ENCODE assay signal across 13 mouse cellular contexts in the genomic region with DNA sequence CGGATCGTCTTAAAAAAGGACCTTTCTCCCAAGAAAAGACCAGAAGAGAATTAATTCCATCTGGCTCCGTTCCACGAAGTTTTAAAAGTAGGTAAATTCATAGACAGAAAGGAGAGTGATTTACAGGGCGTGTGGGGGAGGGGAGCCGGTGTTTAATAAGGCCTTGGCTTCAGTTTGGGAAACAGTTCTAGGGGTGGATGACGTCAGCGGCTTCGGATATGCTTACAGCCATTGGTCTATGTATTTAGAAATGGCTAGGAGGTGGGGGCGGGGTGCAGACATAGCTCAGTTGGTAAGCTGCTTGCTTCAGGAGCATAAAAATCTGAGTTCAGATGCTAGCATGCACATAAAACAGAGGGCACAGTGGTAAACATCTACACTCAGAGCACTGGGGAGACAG.
A peak's percentile ranks its signal among the peaks of the same experiment; 100 is the strongest.
DNase-seq lines count a peak whose midpoint lies in the region; ATAC-seq and TF ChIP-seq lines count a peak whose summit lies in the region.
"Had no signal": no experiment of that assay in that cellular context is flagged by ENCODE, and none has a peak within 500 bp of the region (broad histone marks: within the 10 kb centered on the region; RNA-seq: fewer than 3 reads in every experiment).

No protein-coding gene starts in this region.

- no peak overlapping the region for H3K4me2 ChIP-seq in forebrain, embryonic 13.5 days
- no peak overlapping the region for H3K4me2 ChIP-seq in forebrain, embryonic 12.5 days
- no peak overlapping the region for H3K4me2 ChIP-seq in lung, embryonic 14.5 days
- no peak overlapping the region for H3K4me2 ChIP-seq in stomach, postnatal 0 days (replicated peaks; ENCODE audit: low read depth)
- no peak overlapping the region for H3K4me2 ChIP-seq in heart, embryonic 12.5 days

- H3K27me3 ChIP-seq in forebrain, embryonic 13.5 days = no peaks in the 10 kb centered on the region
- peaks cover 9% of the 10 kb centered on the region; the same call in 1 of the 2 replicates for H3K27me3 ChIP-seq in forebrain, embryonic 12.5 days
- no peaks in the 10 kb centered on the region for H3K27me3 ChIP-seq in lung, embryonic 14.5 days (ENCODE audit: insufficient read depth, low read length)
- H3K27me3 ChIP-seq in limb, embryonic 10.5 days (ENCODE audit: low read depth, poor library complexity, severe bottlenecking) = no peaks in the 10 kb centered on the region
- no peaks in the 10 kb centered on the region for H3K27me3 ChIP-seq in stomach, postnatal 0 days (ENCODE audit: control insufficient read depth, insufficient read depth, low read length)
- H3K27me3 ChIP-seq in heart, embryonic 12.5 days (replicated peaks) = no peaks in the 10 kb centered on the region
- H3K27me3 ChIP-seq: Patski had no signal

- no peaks in the 10 kb centered on the region for H3K9me3 ChIP-seq in forebrain, embryonic 13.5 days (replicated peaks)
- peaks cover 9% of the 10 kb centered on the region; the same call in 1 of the 2 replicates for H3K9me3 ChIP-seq in forebrain, embryonic 12.5 days
- H3K9me3 ChIP-seq in lung, embryonic 14.5 days (ENCODE audit: low read depth, low read length) = no peaks in the 10 kb centered on the region
- no peaks in the 10 kb centered on the region for H3K9me3 ChIP-seq in limb, embryonic 10.5 days (replicated peaks)
- no peaks in the 10 kb centered on the region for H3K9me3 ChIP-seq in stomach, postnatal 0 days (ENCODE audit: control insufficient read depth, low read length)
- H3K9me3 ChIP-seq in heart, embryonic 12.5 days (replicated peaks) = peaks cover 8% of the 10 kb centered on the region

- no peak for TF ChIP-seq POLR2A in lung, adult 2 months (IDR thresholded peaks at IDR 0.05; ENCODE audit: borderline replicate concordance, extremely low read depth, low read depth, low read length)

- no peak for TF ChIP-seq CTCF in lung, embryonic 14.5 days (IDR thresholded peaks at IDR 0.05; ENCODE audit: low read depth)
- no peak for TF ChIP-seq CTCF in lung, adult 2 months (IDR thresholded peaks at IDR 0.05; ENCODE audit: insufficient read depth, low read length)
- no peak for TF ChIP-seq CTCF in stomach, postnatal 0 days (IDR thresholded peaks at IDR 0.05; ENCODE audit: low read depth)

- peak; percentile 63 for DNase-seq in lung, embryonic 14.5 days
- no peak for DNase-seq in lung, adult 2 months
- peak; percentile 60 for DNase-seq in limb, embryonic 10.5 days (ENCODE audit: low spot score)
- peak; percentile 35 for DNase-seq in stomach, postnatal 0 days (ENCODE audit: low spot score)
- no peak for DNase-seq in ovary, postnatal 14 days (ENCODE audit: low spot score)
- DNase-seq: adrenal gland, postnatal 36 days; cerebellum, adult 2 months; heart, postnatal 10 days had no signal

- peaks cover 23% of the 10 kb centered on the region for H3K4me1 ChIP-seq in forebrain, embryonic 13.5 days
- H3K4me1 ChIP-seq in forebrain, embryonic 12.5 days = peaks cover 23% of the 10 kb centered on the region
- H3K4me1 ChIP-seq in lung, embryonic 14.5 days (ENCODE audit: insufficient read depth) = peaks cover 34% of the 10 kb centered on the region
- H3K4me1 ChIP-seq in lung, adult 2 months (ENCODE audit: control insufficient read depth, insufficient read depth, low read length) = peaks cover 13% of the 10 kb centered on the region
- peaks cover 63% of the 10 kb centered on the region for H3K4me1 ChIP-seq in limb, embryonic 10.5 days
- H3K4me1 ChIP-seq in stomach, postnatal 0 days (replicated peaks; ENCODE audit: control insufficient read depth, insufficient read depth) = peaks cover 25% of the 10 kb centered on the region
- peaks cover 64% of the 10 kb centered on the region for H3K4me1 ChIP-seq in heart, embryonic 12.5 days (replicated peaks)

- 0 out of 2 replicates have a peak, but pooled peaks have one; percentile 10 for ATAC-seq in forebrain, embryonic 13.5 days
- no peak for ATAC-seq in forebrain, embryonic 12.5 days (ENCODE audit: low FRiP score)
- ATAC-seq in lung, embryonic 14.5 days (ENCODE audit: insufficient read depth) = no peak
- no peak for ATAC-seq in stomach, postnatal 0 days (ENCODE audit: low FRiP score, low TSS enrichment)
- ATAC-seq in heart, embryonic 12.5 days (ENCODE audit: insufficient number of reproducible peaks, low FRiP score) = no peak
- ATAC-seq: Patski had no signal

- H3K4me3 ChIP-seq in forebrain, embryonic 13.5 days = no peak overlapping the region
- H3K4me3 ChIP-seq in forebrain, embryonic 12.5 days (replicated peaks) = no peak overlapping the region
- H3K4me3 ChIP-seq in lung, embryonic 14.5 days (ENCODE audit: low read depth, low read length) = no peak overlapping the region
- no peak overlapping the region for H3K4me3 ChIP-seq in lung, adult 2 months (replicated peaks; ENCODE audit: extremely low read depth, low read depth, low read length)
- H3K4me3 ChIP-seq in limb, embryonic 10.5 days = 0 out of 2 replicates have a peak overlapping the region, but pooled peaks have one; percentile 4
- H3K4me3 ChIP-seq in stomach, postnatal 0 days (ENCODE audit: low read depth, low read length) = no peak overlapping the region
- no peak overlapping the region for H3K4me3 ChIP-seq in heart, embryonic 12.5 days
- H3K4me3 ChIP-seq: erythroblast, embryonic 14.5 days had no signal

- no peak overlapping the region for H3K27ac ChIP-seq in forebrain, embryonic 13.5 days
- no peak overlapping the region for H3K27ac ChIP-seq in forebrain, embryonic 12.5 days
- H3K27ac ChIP-seq in lung, embryonic 14.5 days (ENCODE audit: low read depth) = peak overlapping the region; percentile 91; the same call in 1 of the 2 replicates
- H3K27ac ChIP-seq in limb, embryonic 10.5 days = peak overlapping the region; percentile 80
- H3K27ac ChIP-seq in stomach, postnatal 0 days (replicated peaks) = no peak overlapping the region
- no peak overlapping the region for H3K27ac ChIP-seq in heart, embryonic 12.5 days (ENCODE audit: poor library complexity, severe bottlenecking)

- no peak for TF ChIP-seq EP300 in stomach, postnatal 0 days (optimal IDR thresholded peaks at IDR 0.05)

- H3K9ac ChIP-seq in forebrain, embryonic 13.5 days = no peak overlapping the region
- H3K9ac ChIP-seq in forebrain, embryonic 12.5 days = no peak overlapping the region
- H3K9ac ChIP-seq in lung, embryonic 14.5 days = no peak overlapping the region
- H3K9ac ChIP-seq in stomach, postnatal 0 days (ENCODE audit: low read length) = no peak overlapping the region
- H3K9ac ChIP-seq in heart, embryonic 12.5 days = no peak overlapping the region

- H3K36me3 ChIP-seq in forebrain, embryonic 13.5 days (ENCODE audit: poor library complexity, severe bottlenecking) = no peaks in the 10 kb centered on the region
- no peaks in the 10 kb centered on the region for H3K36me3 ChIP-seq in forebrain, embryonic 12.5 days (replicated peaks)
- no peaks in the 10 kb centered on the region for H3K36me3 ChIP-seq in lung, embryonic 14.5 days (ENCODE audit: insufficient read depth)
- H3K36me3 ChIP-seq in limb, embryonic 10.5 days = no peaks in the 10 kb centered on the region
- no peaks in the 10 kb centered on the region for H3K36me3 ChIP-seq in stomach, postnatal 0 days (ENCODE audit: control insufficient read depth, insufficient read depth, low read length)
- H3K36me3 ChIP-seq in heart, embryonic 12.5 days = no peaks in the 10 kb centered on the region

- 78% methylated on average over 10 of the region's 10 CpGs for WGBS in forebrain, embryonic 13.5 days
- WGBS in forebrain, embryonic 12.5 days = 83% methylated on average over 10 of the region's 10 CpGs
- 52% methylated on average over 10 of the region's 10 CpGs for WGBS in lung, embryonic 14.5 days
- WGBS in lung, adult 2 months = 69% methylated on average over 10 of the region's 10 CpGs
- 64% methylated on average over 10 of the region's 10 CpGs for WGBS in limb, embryonic 10.5 days
- 45% methylated on average over 10 of the region's 10 CpGs for WGBS in stomach, postnatal 0 days
- WGBS in heart, embryonic 12.5 days = 82% methylated on average over 10 of the region's 10 CpGs

Comparison
In these comparisons a context has a peak if more than half of its experiments do, and no peak if none do; other contexts are left out.
1. DNase-seq: peak in lung, embryonic 14.5 days (single experiment), limb, embryonic 10.5 days (single experiment) and stomach, postnatal 0 days (single experiment); none in lung, adult 2 months (single experiment) and ovary, postnatal 14 days (single experiment).
2. H3K27ac ChIP-seq: peak in lung, embryonic 14.5 days (single experiment) and limb, embryonic 10.5 days (single experiment); none in forebrain, embryonic 13.5 days (single experiment), forebrain, embryonic 12.5 days (single experiment), stomach, postnatal 0 days (single experiment) and heart, embryonic 12.5 days (single experiment).